Mouse (Mus musculus): ENCODE measurements at regions not wholly inside any gene's neighbourhood (a gene's known extent, or its start where the extent isn't known, plus 50 kb on each side); places are given as distances from the start of the nearest gene placed in this dataset.

DNA sequence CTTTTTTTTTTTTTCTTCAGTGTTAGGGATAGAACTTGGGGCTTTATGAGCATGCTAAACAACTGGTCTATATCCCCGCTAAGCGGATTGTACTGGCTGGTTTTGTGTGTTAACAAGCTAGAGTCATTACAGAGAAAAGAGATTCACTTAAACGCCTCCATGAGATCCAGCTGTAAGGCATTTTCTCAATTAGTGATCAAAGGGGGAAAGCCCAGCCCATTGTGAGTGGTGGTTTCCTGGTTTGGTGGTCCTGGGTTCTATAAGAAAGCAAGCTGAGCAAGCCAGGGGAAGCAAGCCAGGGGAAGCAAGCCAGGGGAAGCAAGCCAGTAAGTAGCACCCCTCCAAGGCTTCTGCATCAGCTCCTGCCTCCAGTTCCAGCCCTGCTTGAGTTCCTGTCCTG is 147.9 kb upstream of the 4931429L15Rik start:
- no peaks in the 10 kb centered on the region for H3K27me3 ChIP-seq (ENCODE audit: control insufficient read depth, insufficient read depth, low read depth, low read length)
- H3K9me3 ChIP-seq (replicated peaks; ENCODE audit: control insufficient read depth, low read length) = no peaks in the 10 kb centered on the region
- H3K9ac ChIP-seq (ENCODE audit: low read depth, low read length) = no peak overlapping the region
- H3K4me3 ChIP-seq (ENCODE audit: low read depth, low read length) = no peak overlapping the region
- no peak for ATAC-seq (ENCODE audit: low read depth)
- H3K4me1 ChIP-seq (ENCODE audit: control insufficient read depth, low read depth, low read length) = no peaks in the 10 kb centered on the region
- WGBS (ENCODE audit: insufficient replicate concordance) = 55% methylated on average over 3 of the region's 3 CpGs
- no peaks in the 10 kb centered on the region for H3K36me3 ChIP-seq (ENCODE audit: control insufficient read depth, insufficient read depth)
- H3K4me2 ChIP-seq (ENCODE audit: low read depth, low read length) = no peak overlapping the region
- no peak overlapping the region for H3K27ac ChIP-seq (ENCODE audit: low read length)

DNA sequence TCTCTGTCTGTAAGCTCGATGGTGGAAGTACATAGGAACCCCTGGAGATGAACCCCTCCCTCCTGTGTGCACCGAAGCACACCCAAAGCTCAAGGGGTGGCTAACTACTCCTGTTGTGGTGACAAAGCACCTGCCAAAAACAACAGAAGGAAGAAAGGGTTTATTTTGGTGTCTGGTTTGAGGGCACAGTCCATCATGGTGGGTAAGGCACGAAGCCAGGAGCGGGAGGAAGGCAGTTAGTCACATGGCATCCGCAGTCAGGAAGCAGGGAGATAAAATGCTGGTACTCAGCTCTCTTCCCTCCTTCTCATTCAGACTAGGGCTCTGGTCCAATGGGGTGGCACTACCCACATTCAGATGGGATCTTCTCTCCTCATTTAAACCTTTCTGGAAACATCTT is 142.9 kb upstream of the 4931429L15Rik start:
- Histone ChIP-seq H3K27ac (ENCODE audit: low read length) (no peak overlapping the region), H3K4me2 (ENCODE audit: low read depth, low read length) (no peak overlapping the region), H3K4me3 (ENCODE audit: low read depth, low read length) (no peak overlapping the region), H3K9me3 (replicated peaks; ENCODE audit: control insufficient read depth, low read length) (no peaks in the 10 kb centered on the region), H3K4me1 (ENCODE audit: control insufficient read depth, low read depth, low read length) (no peaks in the 10 kb centered on the region), H3K9ac (ENCODE audit: low read depth, low read length) (no peak overlapping the region), H3K27me3 (ENCODE audit: control insufficient read depth, insufficient read depth, low read depth, low read length) (no peaks in the 10 kb centered on the region), H3K36me3 (ENCODE audit: control insufficient read depth, insufficient read depth) (no peaks in the 10 kb centered on the region)
- no peak for ATAC-seq (ENCODE audit: low read depth)
- WGBS (ENCODE audit: insufficient replicate concordance) = 57% methylated on average over 5 of the region's 5 CpGs

DNA sequence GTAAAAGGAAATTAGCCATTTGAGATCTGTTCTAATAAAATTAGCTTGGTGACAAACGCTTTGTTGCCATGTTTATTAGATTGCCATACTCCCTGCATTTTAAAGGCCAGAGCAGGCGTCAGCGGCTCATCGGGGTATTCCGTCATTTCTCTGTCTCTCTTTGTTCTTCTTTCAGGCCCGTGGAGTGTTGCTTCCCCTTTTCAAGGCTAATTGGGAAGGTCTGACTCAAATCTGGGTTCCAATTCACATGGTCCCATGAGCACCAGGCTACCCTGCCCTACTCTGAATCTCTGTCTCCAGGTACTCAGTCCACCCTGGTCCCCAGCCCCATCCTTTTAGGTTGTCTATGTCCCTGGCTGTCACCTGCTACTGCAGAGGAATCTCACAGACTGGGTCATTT is 138.2 kb upstream of the 4931429L15Rik start:
- H3K4me1 ChIP-seq (ENCODE audit: control insufficient read depth, low read depth, low read length) = no peaks in the 10 kb centered on the region
- H3K9ac ChIP-seq (ENCODE audit: low read depth, low read length) = no peak overlapping the region
- H3K9me3 ChIP-seq (replicated peaks; ENCODE audit: control insufficient read depth, low read length) = no peaks in the 10 kb centered on the region
- H3K4me3 ChIP-seq (ENCODE audit: low read depth, low read length) = no peak overlapping the region
- no peak overlapping the region for H3K4me2 ChIP-seq (ENCODE audit: low read depth, low read length)
- 58% methylated on average over 6 of the region's 6 CpGs for WGBS (ENCODE audit: insufficient replicate concordance)
- H3K27me3 ChIP-seq (ENCODE audit: control insufficient read depth, insufficient read depth, low read depth, low read length) = no peaks in the 10 kb centered on the region
- H3K36me3 ChIP-seq (ENCODE audit: control insufficient read depth, insufficient read depth) = no peaks in the 10 kb centered on the region
- no peak overlapping the region for H3K27ac ChIP-seq (ENCODE audit: low read length)
- no peak for ATAC-seq (ENCODE audit: low read depth)

DNA sequence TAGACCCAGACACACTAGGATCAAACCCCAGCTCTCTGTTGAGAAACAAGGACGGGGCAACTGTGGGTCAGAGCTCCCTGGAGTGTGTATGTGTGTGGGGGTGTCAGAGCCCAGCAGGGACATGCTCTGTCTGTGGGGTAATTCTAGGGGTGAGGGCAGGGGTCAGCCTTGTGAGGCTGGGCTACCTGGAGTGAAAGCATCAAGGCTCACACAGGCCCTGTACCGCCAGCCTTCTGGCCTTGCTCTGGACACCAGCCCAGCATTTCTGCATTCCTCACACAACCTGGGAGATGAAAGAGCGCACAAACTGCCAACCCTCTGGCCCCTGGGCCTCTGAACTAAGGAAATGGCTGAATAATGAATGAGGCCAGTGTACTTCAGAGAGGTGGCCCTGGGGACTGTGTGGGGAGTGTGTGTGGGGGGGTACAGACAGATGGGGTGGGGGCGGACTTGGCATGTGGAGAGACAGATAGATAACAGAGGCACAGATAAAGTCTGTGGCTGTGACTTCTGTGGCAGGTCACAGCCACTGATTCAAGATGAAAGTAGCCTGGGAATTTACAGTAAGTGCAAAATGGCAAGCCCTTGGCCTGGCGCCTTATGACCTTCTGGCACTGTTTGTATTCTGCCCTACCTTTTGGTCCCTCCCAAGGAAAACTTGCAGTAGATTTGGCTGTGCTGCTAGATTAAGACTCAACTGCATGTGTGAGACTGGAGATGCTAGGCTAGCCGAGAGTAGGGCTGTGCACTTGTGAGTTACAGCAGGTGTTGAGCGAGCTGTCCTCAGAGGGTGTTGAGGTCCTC is 135.2 kb upstream of the 4931429L15Rik start:
- Histone ChIP-seq H3K4me1 (ENCODE audit: control insufficient read depth, low read depth, low read length) (no peaks in the 10 kb centered on the region), H3K9ac (ENCODE audit: low read depth, low read length) (no peak overlapping the region), H3K4me3 (ENCODE audit: low read depth, low read length) (no peak overlapping the region), H3K27me3 (ENCODE audit: control insufficient read depth, insufficient read depth, low read depth, low read length) (no peaks in the 10 kb centered on the region), H3K27ac (ENCODE audit: low read length) (no peak overlapping the region), H3K9me3 (replicated peaks; ENCODE audit: control insufficient read depth, low read length) (no peaks in the 10 kb centered on the region), H3K36me3 (ENCODE audit: control insufficient read depth, insufficient read depth) (no peaks in the 10 kb centered on the region), H3K4me2 (ENCODE audit: low read depth, low read length) (no peak overlapping the region)
- no peak for ATAC-seq (ENCODE audit: low read depth)
- 57% methylated on average over 7 of the region's 7 CpGs for WGBS (ENCODE audit: insufficient replicate concordance)

DNA sequence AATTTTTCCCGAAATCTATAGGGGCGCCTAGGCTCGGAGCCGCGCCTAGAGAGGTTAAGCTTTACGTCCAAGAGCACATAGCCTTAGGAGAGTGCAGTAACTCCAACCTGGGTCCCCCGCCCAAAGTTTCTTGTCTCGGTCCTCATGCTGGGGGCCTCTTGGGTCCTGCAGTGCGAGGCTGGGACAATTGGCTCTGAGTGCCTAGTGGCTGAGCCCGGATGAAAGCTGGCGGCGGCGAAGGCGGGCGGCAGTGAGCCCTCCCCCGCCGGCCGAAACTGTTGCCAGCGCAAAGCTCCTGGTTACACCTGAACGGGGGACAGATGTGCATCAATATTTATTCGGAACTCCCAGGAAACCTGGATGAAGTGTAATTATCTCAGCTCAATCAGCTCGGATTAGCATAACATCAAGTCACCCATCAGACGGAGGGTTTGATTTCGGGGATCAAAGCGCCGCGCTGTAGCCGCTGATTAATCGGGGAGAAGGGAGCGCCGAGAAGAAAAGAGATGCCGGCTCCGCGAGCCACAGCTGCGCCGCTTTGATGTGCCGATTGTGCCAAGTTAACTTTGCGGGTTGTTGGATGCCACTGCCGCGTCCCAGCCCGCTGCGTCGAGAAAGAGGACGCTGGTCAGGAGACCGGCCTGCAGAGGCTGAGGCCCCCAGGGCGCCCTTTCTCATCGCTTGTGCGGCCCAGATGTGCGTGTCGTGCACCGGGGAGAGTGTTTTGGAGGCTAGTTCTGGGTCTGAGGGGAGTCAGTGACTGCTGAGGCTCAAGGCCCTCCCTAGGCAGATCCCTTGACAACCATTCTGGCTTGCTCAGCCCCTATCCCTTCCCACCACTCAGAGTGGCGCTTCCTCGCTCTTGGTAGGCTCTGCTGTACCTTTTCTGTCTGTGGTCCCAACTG is 123.7 kb upstream of the 4931429L15Rik start:
- Histone ChIP-seq H3K4me3 (ENCODE audit: low read depth, low read length) (0 out of 2 replicates have a peak overlapping the region, but pooled peaks have one; percentile 2), H3K27ac (ENCODE audit: low read length) (no peak overlapping the region), H3K4me2 (ENCODE audit: low read depth, low read length) (no peak overlapping the region), H3K9me3 (replicated peaks; ENCODE audit: control insufficient read depth, low read length) (no peaks in the 10 kb centered on the region), H3K4me1 (ENCODE audit: control insufficient read depth, low read depth, low read length) (no peaks in the 10 kb centered on the region), H3K27me3 (ENCODE audit: control insufficient read depth, insufficient read depth, low read depth, low read length) (peaks cover 30% of the 10 kb centered on the region), H3K36me3 (ENCODE audit: control insufficient read depth, insufficient read depth) (no peaks in the 10 kb centered on the region), H3K9ac (ENCODE audit: low read depth, low read length) (no peak overlapping the region)
- 3% methylated on average over 53 of the region's 53 CpGs for WGBS (ENCODE audit: insufficient replicate concordance)
- ATAC-seq (ENCODE audit: low read depth) = no peak

DNA sequence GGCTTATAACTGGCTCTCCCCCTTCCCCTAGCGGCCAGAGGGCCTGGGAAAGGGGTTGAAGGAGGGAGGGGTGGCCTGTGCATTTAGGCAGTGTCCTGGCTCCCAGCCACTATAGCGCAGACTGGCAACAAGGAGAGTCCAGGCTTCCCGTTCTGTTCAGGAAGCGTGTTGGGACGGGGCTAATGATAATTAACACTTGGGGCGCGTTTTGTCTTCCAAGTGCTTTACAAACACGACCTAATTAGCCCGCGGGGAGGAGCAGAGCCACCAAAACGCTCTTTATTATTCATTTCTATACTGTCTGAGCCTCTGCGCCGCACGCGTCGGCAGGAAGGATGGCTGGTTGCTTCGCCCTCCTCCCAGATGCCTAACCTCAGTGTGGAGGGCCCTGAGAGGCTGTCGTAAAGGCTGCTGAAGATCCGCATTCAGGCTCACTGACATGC is 123.0 kb upstream of the 4931429L15Rik start:
- H3K27ac ChIP-seq (ENCODE audit: low read length) = no peak overlapping the region
- H3K4me1 ChIP-seq (ENCODE audit: control insufficient read depth, low read depth, low read length) = no peaks in the 10 kb centered on the region
- peaks cover 30% of the 10 kb centered on the region for H3K27me3 ChIP-seq (ENCODE audit: control insufficient read depth, insufficient read depth, low read depth, low read length)
- H3K4me3 ChIP-seq (ENCODE audit: low read depth, low read length) = no peak overlapping the region
- H3K9me3 ChIP-seq (replicated peaks; ENCODE audit: control insufficient read depth, low read length) = no peaks in the 10 kb centered on the region
- H3K36me3 ChIP-seq (ENCODE audit: control insufficient read depth, insufficient read depth) = no peaks in the 10 kb centered on the region
- H3K4me2 ChIP-seq (ENCODE audit: low read depth, low read length) = no peak overlapping the region
- H3K9ac ChIP-seq (ENCODE audit: low read depth, low read length) = no peak overlapping the region
- no peak for ATAC-seq (ENCODE audit: low read depth)
- 5% methylated on average over 19 of the region's 19 CpGs for WGBS (ENCODE audit: insufficient replicate concordance)

DNA sequence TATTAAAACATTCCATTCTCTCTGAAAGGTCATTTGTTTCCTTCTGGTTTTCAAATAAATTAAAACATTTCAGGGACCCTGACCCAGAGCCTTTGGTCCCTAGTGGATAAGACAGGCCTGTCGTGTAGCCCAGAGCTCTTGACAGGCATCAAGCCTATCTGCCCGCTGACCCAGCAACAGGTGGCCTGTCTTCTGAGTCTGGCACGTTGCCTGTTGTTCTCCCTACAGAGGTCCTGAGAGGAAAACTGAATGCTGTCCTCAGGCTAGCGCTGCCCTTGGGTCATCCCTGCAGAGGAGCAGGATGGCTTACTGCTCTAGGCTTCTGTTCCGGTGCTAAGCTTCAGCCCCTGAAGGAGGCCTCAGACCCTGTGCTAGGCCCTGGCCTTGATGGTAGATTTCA is 120.4 kb upstream of the 4931429L15Rik start:
- 55% methylated on average over 5 of the region's 5 CpGs for WGBS (ENCODE audit: insufficient replicate concordance)
- Histone ChIP-seq H3K36me3 (ENCODE audit: control insufficient read depth, insufficient read depth) (no peaks in the 10 kb centered on the region), H3K9me3 (replicated peaks; ENCODE audit: control insufficient read depth, low read length) (no peaks in the 10 kb centered on the region), H3K4me1 (ENCODE audit: control insufficient read depth, low read depth, low read length) (no peaks in the 10 kb centered on the region), H3K4me2 (ENCODE audit: low read depth, low read length) (no peak overlapping the region), H3K27me3 (ENCODE audit: control insufficient read depth, insufficient read depth, low read depth, low read length) (peaks cover 30% of the 10 kb centered on the region), H3K4me3 (ENCODE audit: low read depth, low read length) (no peak overlapping the region), H3K27ac (ENCODE audit: low read length) (no peak overlapping the region), H3K9ac (ENCODE audit: low read depth, low read length) (no peak overlapping the region)
- ATAC-seq (ENCODE audit: low read depth) = no peak

DNA sequence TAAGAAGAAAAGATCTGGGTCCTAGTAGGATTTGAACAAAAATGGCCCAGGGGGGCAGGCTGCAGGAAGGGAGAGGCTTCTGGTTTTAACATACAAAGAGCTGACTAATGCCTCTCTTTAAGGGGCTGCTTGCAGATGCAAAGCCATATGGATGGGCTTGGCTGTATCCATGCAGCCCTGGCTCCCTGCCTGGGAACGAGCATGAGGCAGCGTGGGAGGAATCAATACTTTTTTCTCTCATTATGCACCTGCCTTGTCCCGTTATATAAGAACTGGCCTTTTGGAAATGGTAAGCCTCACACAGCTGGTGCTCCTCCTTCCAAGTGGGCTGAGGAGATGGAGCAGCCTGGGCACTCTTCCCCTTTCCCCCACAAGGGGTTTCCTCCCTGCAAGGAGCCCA is 114.9 kb upstream of the 4931429L15Rik start:
- H3K27me3 ChIP-seq (ENCODE audit: control insufficient read depth, insufficient read depth, low read depth, low read length) = no peaks in the 10 kb centered on the region
- ATAC-seq (ENCODE audit: low read depth) = no peak
- H3K9ac ChIP-seq (ENCODE audit: low read depth, low read length) = no peak overlapping the region
- H3K4me2 ChIP-seq (ENCODE audit: low read depth, low read length) = no peak overlapping the region
- 59% methylated on average over 3 of the region's 3 CpGs for WGBS (ENCODE audit: insufficient replicate concordance)
- no peaks in the 10 kb centered on the region for H3K36me3 ChIP-seq (ENCODE audit: control insufficient read depth, insufficient read depth)
- no peaks in the 10 kb centered on the region for H3K4me1 ChIP-seq (ENCODE audit: control insufficient read depth, low read depth, low read length)
- no peaks in the 10 kb centered on the region for H3K9me3 ChIP-seq (replicated peaks; ENCODE audit: control insufficient read depth, low read length)
- H3K4me3 ChIP-seq (ENCODE audit: low read depth, low read length) = no peak overlapping the region
- no peak overlapping the region for H3K27ac ChIP-seq (ENCODE audit: low read length)

DNA sequence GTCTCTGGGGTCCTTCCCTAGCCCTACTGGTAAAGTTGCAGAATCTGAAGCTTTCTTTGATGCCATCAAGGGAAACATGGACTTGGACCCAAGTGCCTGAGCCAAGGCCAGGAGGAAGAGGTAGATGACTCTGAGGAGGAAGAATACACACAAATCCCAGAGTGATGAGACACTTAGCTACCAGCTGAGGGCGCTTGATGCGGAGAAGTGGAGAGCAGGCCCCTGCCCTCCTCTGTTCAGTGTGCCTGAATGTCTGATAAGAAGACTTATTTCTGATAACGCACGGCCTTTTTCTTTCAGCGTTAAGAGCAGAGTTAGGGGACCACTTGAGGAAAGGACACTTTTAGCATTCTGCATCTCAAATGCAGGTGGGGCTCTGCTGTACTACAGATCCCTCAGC is 113.9 kb upstream of the 4931429L15Rik start:
- Histone ChIP-seq H3K4me3 (ENCODE audit: low read depth, low read length) (no peak overlapping the region), H3K27me3 (ENCODE audit: control insufficient read depth, insufficient read depth, low read depth, low read length) (no peaks in the 10 kb centered on the region), H3K36me3 (ENCODE audit: control insufficient read depth, insufficient read depth) (no peaks in the 10 kb centered on the region), H3K9ac (ENCODE audit: low read depth, low read length) (no peak overlapping the region), H3K4me2 (ENCODE audit: low read depth, low read length) (no peak overlapping the region), H3K9me3 (replicated peaks; ENCODE audit: control insufficient read depth, low read length) (no peaks in the 10 kb centered on the region), H3K27ac (ENCODE audit: low read length) (no peak overlapping the region), H3K4me1 (ENCODE audit: control insufficient read depth, low read depth, low read length) (no peaks in the 10 kb centered on the region)
- 69% methylated on average over 5 of the region's 5 CpGs for WGBS (ENCODE audit: insufficient replicate concordance)
- ATAC-seq (ENCODE audit: low read depth) = no peak
